Mouse (Mus musculus) cerebellum, adult (tissue): Measurements from ENCODE around the gene Nipal4.

ENCODE experiments used
- ATAC-seq: cut with Nextera tagmentation; 2 replicates; pipeline ENCODE4 v1.9.2; 2017; ENCODE audit warnings: mild to moderate bottlenecking, moderate library complexity, mixed read lengths; ENCODE audit not compliant: insufficient number of reproducible peaks, low FRiP score, low TSS enrichment

Nipal4 gene

DNA sequence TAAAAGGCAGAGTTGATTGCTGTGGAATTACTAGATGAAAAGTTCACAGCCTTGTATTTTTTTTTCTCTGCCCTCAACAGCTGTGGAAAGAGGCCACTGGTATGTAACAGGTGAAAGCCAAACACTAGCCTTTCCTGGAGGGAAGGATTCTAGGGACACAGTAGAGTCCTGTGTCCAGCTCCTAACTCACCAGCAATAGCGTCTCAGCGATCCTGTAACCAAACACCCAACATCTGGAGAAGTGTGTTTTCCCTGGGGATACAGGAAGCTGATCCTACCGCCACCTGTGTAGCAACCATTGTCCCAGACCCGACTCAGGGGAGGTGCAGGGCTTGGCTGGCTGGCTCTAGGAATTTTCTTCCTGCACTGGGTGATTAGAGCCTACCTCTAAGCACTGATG, 46.7 kb downstream of the Nipal4 start:
- no peak for ATAC-seq

DNA sequence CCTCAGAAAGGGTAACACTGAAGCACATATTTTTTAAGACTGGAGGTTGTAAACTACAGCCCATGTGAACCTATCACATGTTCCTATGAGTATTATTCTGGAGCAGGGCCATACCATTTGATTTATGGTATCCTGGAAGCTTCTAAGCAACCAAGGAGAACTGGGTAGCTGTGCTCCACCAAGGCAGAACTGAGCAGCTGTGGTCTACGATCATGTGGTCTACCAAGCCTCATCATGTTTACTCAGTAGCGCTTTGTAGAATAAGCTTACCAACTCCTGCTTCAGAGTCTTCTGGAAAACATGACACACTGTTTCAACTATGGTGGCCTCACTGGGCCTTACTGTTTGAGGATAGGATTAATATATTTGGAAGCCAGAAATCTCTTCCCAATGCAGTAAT, 49.8 kb downstream of the Nipal4 start:
- ATAC-seq: no peak

GRCm38 (mm10) chr11:46115411-46116173, 50.7 kb downstream of the Nipal4 start:
- no peak for ATAC-seq

GRCm38 (mm10) chr11:46115011-46115410, 51.3 kb downstream of the Nipal4 start:
- no peak for ATAC-seq

GRCm38 (mm10) chr11:46114221-46114620, 52.1 kb downstream of the Nipal4 start:
- ATAC-seq: no peak

DNA sequence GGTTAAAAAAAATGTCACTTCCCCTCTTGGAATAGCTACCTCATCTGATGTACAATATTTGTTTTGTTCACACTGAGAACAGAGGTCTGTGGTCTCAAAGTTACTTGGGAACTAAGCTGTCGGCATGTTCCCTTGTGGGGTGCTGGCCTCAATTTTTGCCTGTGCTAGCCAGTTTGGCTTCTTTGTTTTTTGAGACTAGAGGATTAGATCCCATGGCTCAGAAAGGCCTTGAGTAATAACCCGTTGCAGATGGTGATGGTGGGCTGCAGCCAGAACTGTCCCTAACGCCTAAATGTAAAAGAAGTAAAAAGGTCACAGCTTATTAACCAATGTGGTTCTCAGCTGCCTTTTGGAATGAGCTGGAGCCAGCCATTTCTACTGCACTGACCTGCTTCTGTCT, 53.1 kb downstream of the Nipal4 start:
- no peak for ATAC-seq

DNA sequence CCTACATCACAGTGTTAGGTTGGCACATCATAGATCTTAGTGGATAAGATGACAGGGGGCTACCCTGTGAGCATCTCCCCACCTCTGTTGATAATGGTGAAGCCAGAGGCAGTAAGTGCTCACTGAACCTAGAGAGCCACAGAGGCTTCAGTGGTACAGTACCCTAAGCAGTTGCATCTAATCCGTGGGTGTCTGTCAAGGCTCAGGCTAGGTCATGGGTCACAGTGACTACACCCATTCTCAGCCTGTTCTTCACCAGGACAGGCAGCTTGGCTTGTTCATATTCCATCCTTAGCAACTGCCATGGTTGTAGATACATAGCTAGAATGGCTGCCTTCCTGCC, 55.4 kb downstream of the Nipal4 start:
- ATAC-seq: no peak

DNA sequence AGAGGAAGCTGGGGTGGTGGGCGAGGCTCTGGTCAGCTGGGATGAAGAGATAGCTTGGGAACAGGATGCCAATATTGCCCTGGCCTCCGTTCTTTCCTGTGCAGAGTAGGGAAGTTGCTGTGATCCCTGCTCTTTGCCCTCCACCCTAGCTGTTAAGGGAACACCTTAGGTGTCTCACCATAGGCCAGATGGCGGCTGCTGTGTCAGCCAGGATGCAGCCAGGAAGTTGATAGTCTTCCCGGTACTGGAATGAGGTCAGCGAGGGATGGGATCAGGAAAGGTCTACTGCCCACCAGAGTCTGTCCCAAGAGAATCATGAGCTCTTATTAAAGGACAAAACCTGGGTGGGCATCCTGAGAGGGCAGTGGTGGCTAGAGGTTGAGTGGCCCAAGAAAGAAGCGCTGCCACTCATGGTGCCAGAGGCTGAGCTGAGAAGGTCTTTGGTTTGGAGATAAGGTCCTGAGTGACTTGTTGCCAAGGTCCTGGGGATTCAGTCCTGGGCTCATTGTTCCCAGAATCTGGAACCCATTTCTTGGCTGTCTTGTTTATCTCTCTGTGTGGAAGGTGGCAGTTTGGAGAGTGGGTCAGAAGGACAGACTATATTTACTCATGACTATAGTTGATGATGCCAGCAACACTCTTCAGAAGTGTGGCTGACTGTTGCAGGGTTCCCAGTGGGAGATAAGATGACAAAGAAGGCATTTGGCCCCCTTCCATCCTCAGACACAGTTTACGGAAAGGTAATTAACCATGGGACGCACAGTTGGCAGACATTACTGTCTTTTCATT, 56.0 kb downstream of the Nipal4 start:
- no peak for ATAC-seq

DNA sequence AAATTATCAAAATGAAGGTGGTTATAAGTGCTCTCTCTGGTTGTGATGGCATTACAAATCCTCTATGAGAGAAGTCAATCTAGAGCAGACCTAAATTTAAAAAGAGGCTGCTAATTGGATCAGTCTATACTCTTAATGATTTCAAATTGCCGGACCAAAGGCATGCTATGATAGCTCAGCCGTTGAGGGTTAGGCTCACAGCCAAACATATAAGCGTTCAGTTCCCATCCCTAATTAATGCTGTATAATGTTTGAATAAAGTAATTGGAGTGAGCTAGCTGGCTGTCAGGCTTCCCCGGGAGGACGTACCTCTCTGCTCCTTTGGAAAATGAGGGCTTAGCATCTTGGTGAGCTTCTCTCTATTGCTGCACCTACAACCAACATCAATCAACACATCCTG, 57.1 kb downstream of the Nipal4 start:
- ATAC-seq: no peak

- ATAC-seq: no peak
Observed at GRCm38 (mm10) chr11:46107046-46107445, 59.3 kb downstream of the Nipal4 start.

GRCm38 (mm10) chr11:46102107-46102506, 64.2 kb downstream of the Nipal4 start:
- no peak for ATAC-seq
